13 mouse cellular contexts compared by ENCODE assay signal in the genomic region with DNA sequence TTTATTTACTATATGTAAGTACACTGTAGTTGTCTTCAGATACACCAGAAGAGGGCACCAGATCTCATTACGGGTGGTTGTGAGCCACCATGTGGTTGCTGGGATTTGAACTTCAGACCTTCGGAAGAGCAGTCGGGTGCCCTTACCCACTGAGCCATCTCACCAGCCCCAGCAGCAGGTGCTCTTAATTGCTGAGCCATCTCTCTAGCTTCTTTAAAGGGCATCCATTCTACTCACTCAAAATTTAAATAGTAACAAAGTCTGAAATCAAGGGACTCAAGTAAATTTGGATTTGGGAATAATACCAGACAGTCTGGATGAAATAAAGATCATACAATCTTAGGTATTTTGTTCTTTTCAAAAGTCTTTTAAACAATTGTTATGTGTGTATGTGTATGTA. TPM values are rescaled to one million over a fixed set of nuclear protein-coding genes. Genes with fewer than 3 reads are reported as not detected.
"Had no signal": no experiment of that assay in that cellular context is flagged by ENCODE, and none has a peak within 500 bp of the region (broad histone marks: within the 10 kb centered on the region; RNA-seq: fewer than 3 reads in every experiment).

No protein-coding gene starts in this region.

RNA-seq across cellular contexts. Expression of gene Gtsf1, which starts 24.7 kb away (rescaled TPM):
- total RNA-seq: neutrophil, adult 5-6 weeks had no signal
- polyA plus RNA-seq: neural tube, embryonic 13.5 days; neural tube, embryonic 14.5 days; neural tube, embryonic 15.5 days; small intestine, adult 2 months; spleen, adult 2 months; stomach, embryonic 14.5 days; stomach, embryonic 15.5 days; stomach, embryonic 16.5 days; stomach, postnatal 0 days; thymus, adult 2 months; thymus, postnatal 0 days had no signal

RNA-seq across cellular contexts. Expression of gene Gtsf2, which starts 42.7 kb away (rescaled TPM):
- total RNA-seq: neutrophil, adult 5-6 weeks had no signal
- polyA plus RNA-seq: neural tube, embryonic 13.5 days; neural tube, embryonic 14.5 days; neural tube, embryonic 15.5 days; small intestine, adult 2 months; spleen, adult 2 months; stomach, embryonic 14.5 days; stomach, embryonic 15.5 days; stomach, embryonic 16.5 days; stomach, postnatal 0 days; thymus, adult 2 months; urinary bladder, adult 2 months had no signal
